Mouse (Mus musculus) thymus, adult 2 months (tissue): ENCODE data around the gene Snai1.

Experiments used
- CTCF ChIP-seq: fragments of 200-500 bp; IDR thresholded peaks from 2 replicates; pipeline ENCODE4 v1.5.1; 2012; ENCODE audit warnings: mild to moderate bottlenecking, control low read depth, low read length, moderate library complexity, borderline replicate concordance; ENCODE audit not compliant: control insufficient read depth, poor library complexity, insufficient read depth; ENCODE audit errors: extremely low read depth
- POLR2A ChIP-seq: fragments of 200-500 bp; IDR thresholded peaks from 2 replicates; pipeline ENCODE4 v1.6.1; 2012; ENCODE audit warnings: mild to moderate bottlenecking, low read length, control low read depth, moderate library complexity; ENCODE audit not compliant: control insufficient read depth, poor library complexity, insufficient read depth; ENCODE audit errors: extremely low read depth

GRCm38 (mm10) chr2:167586041-167586440, 48.0 kb downstream of the Snai1 start:
- TF ChIP-seq CTCF (no peak), POLR2A (no peak)
